Mouse (Mus musculus): Measurements from ENCODE around the gene Sim2. TPM values are rescaled to one million over a fixed set of nuclear protein-coding genes. Genes with fewer than 3 reads are reported as not detected.
A peak's percentile ranks its signal among the peaks of the same experiment; 100 is the strongest.

The Sim2 gene
- polyA plus RNA-seq, 1 experiment from 2014 or later = 0.06 TPM

GRCm38 (mm10) chr16:94093151-94093863 is 8.6 kb downstream of the Sim2 start:
- no peak overlapping the region for H3K4me2 ChIP-seq (ENCODE audit: low read length)
- H3K36me3 ChIP-seq (ENCODE audit: control insufficient read depth, insufficient read depth) = no peaks in the 10 kb centered on the region
- no peak for ATAC-seq
- H3K27ac ChIP-seq (ENCODE audit: low read length) = no peak overlapping the region
- WGBS = 2% methylated on average over 24 of the region's 24 CpGs
- H3K27me3 ChIP-seq (replicated peaks; ENCODE audit: control insufficient read depth, insufficient read depth, low read length) = peaks cover 83% of the 10 kb centered on the region
- no peaks in the 10 kb centered on the region for H3K9me3 ChIP-seq (ENCODE audit: control insufficient read depth, low read length)
- no peaks in the 10 kb centered on the region for H3K4me1 ChIP-seq (replicated peaks; ENCODE audit: control insufficient read depth, insufficient read depth, low read length)
- H3K4me3 ChIP-seq (replicated peaks; ENCODE audit: low read length) = no peak overlapping the region
- H3K9ac ChIP-seq (replicated peaks; ENCODE audit: low read depth, low read length) = no peak overlapping the region

DNA sequence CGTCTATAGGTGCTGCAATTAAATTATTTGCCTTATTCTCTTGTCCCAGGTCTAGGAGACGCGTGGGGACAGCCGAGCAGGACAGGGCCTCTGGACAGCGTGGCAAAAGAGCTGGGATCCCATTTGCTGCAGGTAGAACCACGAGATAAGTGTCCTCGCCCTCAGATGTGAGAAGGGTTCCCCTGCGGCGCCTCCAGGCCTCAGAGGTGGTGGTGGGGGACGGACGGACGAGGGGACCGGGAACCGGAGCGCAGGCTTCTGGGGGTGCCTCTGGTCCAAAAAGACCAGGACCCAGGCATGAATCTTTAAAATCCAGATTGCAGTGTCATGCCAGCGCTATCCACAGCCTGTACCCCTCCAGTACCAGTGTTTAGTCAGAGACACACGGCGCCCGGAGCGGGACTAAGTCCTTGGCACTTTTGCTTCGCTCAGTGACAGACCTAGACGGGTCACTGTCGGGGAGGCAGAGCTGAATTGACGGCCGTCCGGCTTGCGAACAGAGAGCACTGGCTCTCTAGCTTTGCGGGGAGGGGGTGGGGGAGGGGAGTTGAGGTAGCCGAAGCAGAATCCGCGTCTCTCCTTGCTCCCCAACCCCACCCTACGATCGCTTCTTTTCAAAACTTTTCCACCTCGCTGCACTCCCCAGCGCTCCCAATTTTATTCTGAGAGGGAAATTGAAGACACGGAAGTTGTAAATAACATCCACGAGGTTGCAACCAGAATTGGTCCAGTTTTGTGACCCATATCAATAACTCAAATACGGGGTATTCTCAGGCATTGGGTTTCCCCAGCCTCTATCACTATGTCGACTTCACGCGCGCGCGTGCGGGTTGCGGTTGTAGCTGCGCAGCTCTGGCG is 9.7 kb downstream of the Sim2 start:
- Histone ChIP-seq H3K4me1 (replicated peaks; ENCODE audit: control insufficient read depth, insufficient read depth, low read length) (no peaks in the 10 kb centered on the region), H3K9me3 (ENCODE audit: control insufficient read depth, low read length) (no peaks in the 10 kb centered on the region), H3K4me3 (replicated peaks; ENCODE audit: low read length) (no peak overlapping the region), H3K36me3 (ENCODE audit: control insufficient read depth, insufficient read depth) (no peaks in the 10 kb centered on the region), H3K27ac (ENCODE audit: low read length) (no peak overlapping the region), H3K9ac (replicated peaks; ENCODE audit: low read depth, low read length) (no peak overlapping the region), H3K4me2 (ENCODE audit: low read length) (no peak overlapping the region), H3K27me3 (replicated peaks; ENCODE audit: control insufficient read depth, insufficient read depth, low read length) (peaks cover 82% of the 10 kb centered on the region)
- ATAC-seq = 0 out of 2 replicates have a peak, but pooled peaks have one; percentile 12
- WGBS = 1% methylated on average over 48 of the region's 48 CpGs

- H3K27ac ChIP-seq (ENCODE audit: low read length) = no peak overlapping the region
- no peak overlapping the region for H3K4me3 ChIP-seq (replicated peaks; ENCODE audit: low read length)
- WGBS = 1% methylated on average over 26 of the region's 26 CpGs
- H3K9ac ChIP-seq (replicated peaks; ENCODE audit: low read depth, low read length) = no peak overlapping the region
- ATAC-seq = no peak
- no peaks in the 10 kb centered on the region for H3K4me1 ChIP-seq (replicated peaks; ENCODE audit: control insufficient read depth, insufficient read depth, low read length)
- no peaks in the 10 kb centered on the region for H3K9me3 ChIP-seq (ENCODE audit: control insufficient read depth, low read length)
- H3K4me2 ChIP-seq (ENCODE audit: low read length) = no peak overlapping the region
- no peaks in the 10 kb centered on the region for H3K36me3 ChIP-seq (ENCODE audit: control insufficient read depth, insufficient read depth)
- H3K27me3 ChIP-seq (replicated peaks; ENCODE audit: control insufficient read depth, insufficient read depth, low read length) = peaks cover 79% of the 10 kb centered on the region
These were observed 10.5 kb downstream of the Sim2 start for GRCm38 (mm10) chr16:94095109-94095822.

DNA sequence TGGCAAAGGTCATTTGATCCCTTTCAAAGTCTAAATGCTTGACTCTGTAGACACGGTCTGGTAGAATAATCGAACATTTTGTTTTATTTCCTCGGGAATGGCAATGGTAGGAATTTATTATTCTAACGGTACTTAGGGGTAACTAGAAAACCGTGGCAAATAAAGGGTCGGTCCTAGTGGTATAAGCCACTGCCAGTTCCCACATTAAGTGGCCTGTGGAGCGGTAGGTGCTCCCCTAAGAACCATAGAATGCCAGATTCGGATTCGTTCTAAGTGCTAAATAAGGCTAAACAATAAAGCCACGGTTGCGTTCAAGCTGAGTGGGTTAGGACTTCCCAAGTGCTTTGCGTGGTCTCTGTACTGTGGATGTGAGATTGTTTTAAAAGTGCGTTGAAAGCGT is 11.7 kb downstream of the Sim2 start:
- H3K27ac ChIP-seq (ENCODE audit: low read length) = no peak overlapping the region
- H3K27me3 ChIP-seq (replicated peaks; ENCODE audit: control insufficient read depth, insufficient read depth, low read length) = peaks cover 71% of the 10 kb centered on the region
- no peaks in the 10 kb centered on the region for H3K9me3 ChIP-seq (ENCODE audit: control insufficient read depth, low read length)
- H3K36me3 ChIP-seq (ENCODE audit: control insufficient read depth, insufficient read depth) = no peaks in the 10 kb centered on the region
- H3K4me2 ChIP-seq (ENCODE audit: low read length) = no peak overlapping the region
- no peaks in the 10 kb centered on the region for H3K4me1 ChIP-seq (replicated peaks; ENCODE audit: control insufficient read depth, insufficient read depth, low read length)
- H3K9ac ChIP-seq (replicated peaks; ENCODE audit: low read depth, low read length) = no peak overlapping the region
- no peak for ATAC-seq
- H3K4me3 ChIP-seq (replicated peaks; ENCODE audit: low read length) = no peak overlapping the region
- WGBS = 3% methylated on average over 14 of the region's 14 CpGs

DNA sequence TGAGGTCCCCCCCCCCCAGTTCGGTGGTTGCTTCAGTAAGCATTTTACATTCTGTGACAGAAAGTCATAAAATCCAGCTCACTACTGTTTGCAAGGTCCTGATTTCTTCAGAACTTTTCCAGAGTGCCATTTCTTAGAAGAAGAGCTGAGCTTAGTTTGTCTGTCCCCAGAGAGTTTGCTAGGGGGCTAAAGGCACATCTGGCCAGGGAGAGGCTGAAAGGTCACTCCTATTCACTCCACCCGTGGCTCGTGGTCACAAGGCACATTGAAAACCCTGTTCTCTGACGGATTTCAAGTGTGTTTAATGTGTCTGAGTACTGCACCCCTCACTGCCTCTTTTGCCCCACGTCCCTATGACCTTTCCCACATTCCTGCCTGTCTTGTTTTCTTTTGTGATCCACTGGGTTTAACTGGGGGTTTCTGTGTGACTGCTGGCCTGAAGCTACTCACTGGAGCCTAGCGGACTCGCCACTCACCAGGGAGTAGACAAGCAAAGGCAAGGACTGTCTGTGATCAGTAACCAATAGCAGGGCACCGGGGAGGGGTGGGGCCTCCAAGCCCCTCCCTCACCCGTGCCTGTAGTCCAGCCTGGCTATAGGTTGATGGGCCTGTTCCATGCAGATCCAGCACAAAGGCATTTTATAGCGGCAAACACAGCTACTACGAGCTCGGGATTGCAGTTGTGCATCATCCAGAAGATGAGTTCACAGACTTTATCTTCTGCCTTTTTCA is 13.2 kb downstream of the Sim2 start:
- H3K27ac ChIP-seq (ENCODE audit: low read length) = no peak overlapping the region
- peaks cover 59% of the 10 kb centered on the region for H3K27me3 ChIP-seq (replicated peaks; ENCODE audit: control insufficient read depth, insufficient read depth, low read length)
- H3K9ac ChIP-seq (replicated peaks; ENCODE audit: low read depth, low read length) = no peak overlapping the region
- H3K4me1 ChIP-seq (replicated peaks; ENCODE audit: control insufficient read depth, insufficient read depth, low read length) = no peaks in the 10 kb centered on the region
- H3K4me3 ChIP-seq (replicated peaks; ENCODE audit: low read length) = no peak overlapping the region
- no peaks in the 10 kb centered on the region for H3K36me3 ChIP-seq (ENCODE audit: control insufficient read depth, insufficient read depth)
- ATAC-seq = no peak
- WGBS = 7% methylated on average over 12 of the region's 12 CpGs
- H3K9me3 ChIP-seq (ENCODE audit: control insufficient read depth, low read length) = no peaks in the 10 kb centered on the region
- no peak overlapping the region for H3K4me2 ChIP-seq (ENCODE audit: low read length)

GRCm38 (mm10) chr16:94113160-94113559 is 28.4 kb downstream of the Sim2 start:
- Histone ChIP-seq H3K9me3 (ENCODE audit: control insufficient read depth, low read length) (no peaks in the 10 kb centered on the region), H3K4me3 (replicated peaks; ENCODE audit: low read length) (no peak overlapping the region), H3K4me1 (replicated peaks; ENCODE audit: control insufficient read depth, insufficient read depth, low read length) (no peaks in the 10 kb centered on the region), H3K4me2 (ENCODE audit: low read length) (no peak overlapping the region), H3K27me3 (replicated peaks; ENCODE audit: control insufficient read depth, insufficient read depth, low read length) (no peaks in the 10 kb centered on the region), H3K9ac (replicated peaks; ENCODE audit: low read depth, low read length) (no peak overlapping the region), H3K36me3 (ENCODE audit: control insufficient read depth, insufficient read depth) (no peaks in the 10 kb centered on the region), H3K27ac (ENCODE audit: low read length) (no peak overlapping the region)
- ATAC-seq = no peak
- 84% methylated on average over 7 of the region's 7 CpGs for WGBS

DNA sequence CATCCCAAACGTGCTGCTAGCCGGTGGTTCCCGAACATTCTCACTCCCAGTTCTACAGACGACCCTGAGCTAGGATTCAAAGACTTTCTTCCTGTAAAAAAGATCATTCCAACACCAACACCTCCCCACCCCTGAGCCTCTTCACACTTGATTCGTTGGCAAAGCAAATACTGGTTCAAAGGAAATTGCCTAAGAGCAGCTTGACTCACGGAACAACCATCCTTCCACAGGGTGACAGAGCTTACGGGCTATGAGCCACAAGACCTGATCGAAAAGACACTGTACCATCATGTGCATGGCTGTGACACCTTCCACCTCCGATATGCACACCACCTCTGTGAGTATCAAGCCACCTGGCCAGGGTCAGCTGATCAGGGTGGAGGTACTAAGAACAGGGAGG is 30.0 kb downstream of the Sim2 start:
- Histone ChIP-seq H3K4me2 (ENCODE audit: low read length) (no peak overlapping the region), H3K27me3 (replicated peaks; ENCODE audit: control insufficient read depth, insufficient read depth, low read length) (no peaks in the 10 kb centered on the region), H3K4me3 (replicated peaks; ENCODE audit: low read length) (no peak overlapping the region), H3K9me3 (ENCODE audit: control insufficient read depth, low read length) (no peaks in the 10 kb centered on the region), H3K27ac (ENCODE audit: low read length) (no peak overlapping the region), H3K9ac (replicated peaks; ENCODE audit: low read depth, low read length) (no peak overlapping the region), H3K4me1 (replicated peaks; ENCODE audit: control insufficient read depth, insufficient read depth, low read length) (no peaks in the 10 kb centered on the region), H3K36me3 (ENCODE audit: control insufficient read depth, insufficient read depth) (no peaks in the 10 kb centered on the region)
- WGBS = 84% methylated on average over 9 of the region's 9 CpGs
- no peak for ATAC-seq

DNA sequence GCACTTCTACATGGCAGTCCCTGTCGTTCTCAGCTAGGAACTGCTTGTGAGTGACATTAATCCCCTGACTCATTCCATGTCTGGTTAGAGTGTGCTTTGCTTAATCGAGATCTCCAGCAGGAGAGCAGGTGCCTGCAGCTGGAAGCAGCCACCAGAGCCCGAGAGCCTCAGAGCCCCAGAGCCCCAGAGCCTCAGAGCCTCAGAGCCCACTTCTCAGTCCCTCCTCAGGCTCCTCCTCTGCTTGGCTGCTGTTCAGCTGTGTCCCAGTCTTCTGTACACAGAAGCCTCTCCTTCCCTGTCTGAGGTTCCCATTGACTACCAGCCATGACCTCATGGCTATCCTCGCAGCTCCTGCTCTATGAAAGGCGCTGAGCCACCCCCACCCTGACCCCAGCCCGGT is 32.6 kb downstream of the Sim2 start:
- 0 out of 2 replicates have a peak, but pooled peaks have one; percentile 31 for ATAC-seq
- Histone ChIP-seq H3K27me3 (replicated peaks; ENCODE audit: control insufficient read depth, insufficient read depth, low read length) (peaks cover 4% of the 10 kb centered on the region; the same call in 1 of the 2 replicates), H3K27ac (ENCODE audit: low read length) (no peak overlapping the region), H3K36me3 (ENCODE audit: control insufficient read depth, insufficient read depth) (no peaks in the 10 kb centered on the region), H3K4me2 (ENCODE audit: low read length) (no peak overlapping the region), H3K9ac (replicated peaks; ENCODE audit: low read depth, low read length) (no peak overlapping the region), H3K9me3 (ENCODE audit: control insufficient read depth, low read length) (no peaks in the 10 kb centered on the region), H3K4me3 (replicated peaks; ENCODE audit: low read length) (no peak overlapping the region), H3K4me1 (replicated peaks; ENCODE audit: control insufficient read depth, insufficient read depth, low read length) (0 out of 2 replicates have a peak, but pooled peaks cover 2% of the 10 kb centered on the region)
- WGBS = 49% methylated on average over 6 of the region's 6 CpGs
